Mouse (Mus musculus) megakaryocyte, embryonic 14.5 days (primary cell): ENCODE data around the gene Ncor1.

ENCODE experiments used
- FLI1 ChIP-seq: IDR thresholded peaks from 2 replicates; pipeline ENCODE4 v1.6.1; 2012; ENCODE audit warnings: low read length, inconsistent platforms, mixed read lengths
- GATA1 ChIP-seq: IDR thresholded peaks from 3 replicates; pipeline ENCODE4 v1.6.1; 2012; ENCODE audit warnings: mixed read lengths, low read length, inconsistent platforms, borderline replicate concordance

DNA sequence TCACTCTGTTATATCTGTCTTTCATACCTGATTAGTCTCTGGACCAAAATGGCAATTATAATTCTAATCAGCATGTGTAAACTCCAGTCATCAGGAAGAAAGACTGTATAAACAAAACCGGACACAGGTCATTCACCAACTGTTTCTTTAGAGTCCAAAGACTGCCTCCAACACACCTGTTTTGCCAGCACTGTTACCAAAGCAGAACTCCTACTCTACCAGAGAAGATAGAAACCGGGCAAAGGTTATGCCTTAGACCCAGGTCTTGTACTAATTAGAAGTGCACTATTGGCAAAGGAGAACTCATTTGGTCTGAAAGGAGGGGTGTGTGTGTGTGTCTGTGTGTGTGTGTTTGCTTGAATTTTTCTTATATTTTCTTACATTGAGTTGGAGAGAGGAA lies 42.2 kb upstream of the Ncor1 start:
- TF ChIP-seq GATA1 (no peak), FLI1 (no peak)
